Mouse (Mus musculus) forebrain, embryonic 11.5 days (tissue): ENCODE measurements around the gene Rraga. TPM values are rescaled to one million over a fixed set of nuclear protein-coding genes. Genes with fewer than 3 reads are reported as not detected.

Experiments used
- ATAC-seq: fragments of 200-750 bp; cut with Nextera tagmentation; replicated peaks from 2 replicates; pipeline ENCODE4 v1.8.0; 2017; ENCODE audit warnings: moderate TSS enrichment; ENCODE audit not compliant: low FRiP score
- DNase-seq: peaks from one replicate; pipeline ENCODE4 v3.0.0-alpha.2; 2017; ENCODE audit warnings: low spot score
- H3K27ac ChIP-seq: fragments of 300-500 bp; sonication (generic); 2 replicates; pipeline ENCODE4 v1.5.1; 2014; ENCODE audit warnings: low read depth, low read length
- H3K27me3 ChIP-seq: fragments of 300-500 bp; sonication (generic); 2 replicates; pipeline ENCODE4 v1.6.1; 2014; ENCODE audit warnings: mild to moderate bottlenecking, low read length, mixed read lengths; ENCODE audit not compliant: control insufficient read depth, insufficient read depth
- H3K36me3 ChIP-seq: fragments of 300-500 bp; sonication (generic); 2 replicates; pipeline ENCODE4 v1.6.1; 2014; ENCODE audit warnings: mild to moderate bottlenecking, low read length, moderate library complexity, mixed read lengths; ENCODE audit not compliant: control insufficient read depth, insufficient read depth
- H3K4me1 ChIP-seq: fragments of 300-500 bp; sonication (generic); replicated peaks from 2 replicates; pipeline ENCODE4 v1.6.1; 2014; ENCODE audit warnings: low read length, mixed read lengths; ENCODE audit not compliant: control insufficient read depth, insufficient read depth
- H3K4me2 ChIP-seq: fragments of 300-500 bp; sonication (generic); 2 replicates; pipeline ENCODE4 v1.6.1; 2014; ENCODE audit warnings: low read depth, mild to moderate bottlenecking, low read length, moderate library complexity, mixed read lengths; ENCODE audit not compliant: severe bottlenecking
- H3K4me3 ChIP-seq: fragments of 300-500 bp; sonication (generic); 2 replicates; pipeline ENCODE4 v1.5.1; 2014; ENCODE audit warnings: low read depth, low read length
- H3K9ac ChIP-seq: fragments of 300-500 bp; sonication (generic); 2 replicates; pipeline ENCODE4 v1.6.1; 2014; ENCODE audit warnings: low read length
- H3K9me3 ChIP-seq: fragments of 300-500 bp; sonication (generic); 2 replicates; pipeline ENCODE4 v1.6.1; 2016; ENCODE audit warnings: low read length, mixed read lengths; ENCODE audit not compliant: control insufficient read depth
- WGBS: fragments of 180-500 bp; shearing (Covaris S2); extraction: QIAGEN DNeasy Blood & Tissue Kit; methylation state at CpG from one replicate; pipeline ENCODE4 v1.1.7; 2014; 5-methylcytosine and 5-hydroxymethylcytosine counted together
- polyA plus RNA-seq: library from polyadenylated mRNA; unstranded; fragments of >200 nt; fragmentation: Nextera tagmentation; extraction: Ambion mirVana; gene quantifications from 2 replicates; pipeline ENCODE4 v1.2.1, GENCODE M21; 2014

The Rraga gene
- polyA plus RNA-seq, 1 experiment from 2014 or later: 113 TPM

- H3K4me3 ChIP-seq: peak overlapping the region; percentile 81
- peaks cover 6% of the 10 kb centered on the region for H3K4me1 ChIP-seq
- ATAC-seq: no peak
- WGBS: 0% methylated on average over 20 of the region's 20 CpGs
- no peaks in the 10 kb centered on the region for H3K9me3 ChIP-seq
- no peaks in the 10 kb centered on the region for H3K36me3 ChIP-seq
- peak overlapping the region; percentile 82 for H3K4me2 ChIP-seq
- no peaks in the 10 kb centered on the region for H3K27me3 ChIP-seq
- peak overlapping the region; percentile 95 for H3K9ac ChIP-seq
- peak overlapping the region; percentile 96 for H3K27ac ChIP-seq
- peak; percentile 63 for DNase-seq
Observed at GRCm38 (mm10) chr4:86576120-86576541, 663 bp downstream of the Rraga start.

- H3K27me3 ChIP-seq: no peaks in the 10 kb centered on the region
- peak overlapping the region; percentile 81 for H3K4me3 ChIP-seq
- peak overlapping the region; percentile 96 for H3K27ac ChIP-seq
- peak overlapping the region; percentile 82 for H3K4me2 ChIP-seq
- H3K4me1 ChIP-seq: peaks cover 6% of the 10 kb centered on the region
- H3K9ac ChIP-seq: peak overlapping the region; percentile 95
- WGBS: 15% methylated on average over 11 of the region's 11 CpGs
- ATAC-seq: no peak
- H3K36me3 ChIP-seq: no peaks in the 10 kb centered on the region
- no peak for DNase-seq
- no peaks in the 10 kb centered on the region for H3K9me3 ChIP-seq
Observed at GRCm38 (mm10) chr4:86576630-86577225, 1.3 kb downstream of the Rraga start.

DNA sequence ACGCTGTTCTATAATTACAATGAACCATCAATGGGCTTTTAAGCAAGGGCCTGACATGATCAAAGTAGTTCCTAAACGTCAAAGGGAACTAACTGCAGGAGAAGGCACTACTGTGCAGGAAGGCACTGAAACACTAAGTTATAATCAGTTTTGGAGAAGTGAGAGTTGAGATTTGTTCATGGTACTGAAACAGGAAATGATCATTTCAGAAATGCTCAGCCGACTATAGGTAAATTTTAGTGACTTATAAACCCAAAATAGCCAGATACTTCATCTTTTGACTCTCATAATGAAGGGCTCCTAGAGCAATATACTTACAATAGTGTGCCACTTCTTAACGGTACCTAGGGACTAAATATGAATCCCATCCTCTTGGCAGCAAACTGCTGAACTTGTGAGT, 4.6 kb downstream of the Rraga start:
- H3K4me2 ChIP-seq: no peak overlapping the region
- no peak for ATAC-seq

DNA sequence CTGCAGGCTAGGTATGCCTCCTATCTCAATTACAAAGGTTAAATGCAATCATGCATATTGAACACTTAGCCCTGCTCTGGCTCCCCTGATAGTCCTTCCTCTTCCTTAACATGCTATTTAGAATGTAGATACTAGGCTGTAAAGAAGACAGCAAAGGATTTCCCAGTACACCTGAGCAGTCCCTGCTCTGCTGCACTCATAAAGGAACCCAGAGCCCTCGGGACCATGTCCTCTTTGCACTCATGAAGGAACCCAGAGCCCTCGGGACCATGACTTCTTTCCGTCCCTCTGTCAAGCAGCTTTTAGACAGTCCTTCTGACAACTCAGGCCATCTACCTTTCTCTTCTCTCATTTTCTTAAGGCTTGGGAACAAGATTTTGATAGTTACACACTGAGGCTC, 5.1 kb downstream of the Rraga start:
- H3K27me3 ChIP-seq: no peaks in the 10 kb centered on the region
- no peaks in the 10 kb centered on the region for H3K9me3 ChIP-seq
- ATAC-seq (no peak), DNase-seq (no peak)
- no peak overlapping the region for H3K9ac ChIP-seq
- 83% methylated on average over 3 of the region's 3 CpGs for WGBS
- H3K4me2 ChIP-seq: no peak overlapping the region
- H3K27ac ChIP-seq: no peak overlapping the region
- H3K36me3 ChIP-seq: no peaks in the 10 kb centered on the region
- H3K4me1 ChIP-seq: peaks cover 6% of the 10 kb centered on the region
- H3K4me3 ChIP-seq: no peak overlapping the region

More for the DNA sequence above, 4.6 kb downstream of the Rraga start:
- H3K9me3 ChIP-seq: no peaks in the 10 kb centered on the region
- H3K36me3 ChIP-seq: no peaks in the 10 kb centered on the region
- H3K4me1 ChIP-seq: peaks cover 6% of the 10 kb centered on the region
- no peak overlapping the region for H3K4me3 ChIP-seq
- no peak overlapping the region for H3K27ac ChIP-seq
- DNase-seq: no peak
- no peaks in the 10 kb centered on the region for H3K27me3 ChIP-seq
- H3K9ac ChIP-seq: no peak overlapping the region
- WGBS: 55% methylated on average over 4 of the region's 4 CpGs

DNA sequence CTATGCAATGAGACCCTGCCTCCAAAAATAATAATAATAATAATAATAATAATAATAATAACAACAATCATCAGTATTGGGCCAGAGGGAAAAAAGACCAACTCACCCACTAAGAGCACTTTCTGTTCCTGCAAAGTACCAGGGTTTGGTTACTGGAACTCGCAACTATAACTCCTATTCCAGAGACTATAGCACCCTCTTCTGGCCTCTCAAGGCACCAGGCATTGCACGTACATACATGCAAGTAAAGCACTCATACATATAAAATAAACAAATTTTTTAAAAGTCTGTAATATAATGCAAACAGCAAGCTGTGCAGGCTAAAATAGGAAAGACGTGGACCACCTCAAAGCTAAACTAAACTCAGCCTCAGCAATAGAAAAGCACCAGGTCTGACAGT, 12.8 kb downstream of the Rraga start:
- no peak for ATAC-seq
- no peaks in the 10 kb centered on the region for H3K9me3 ChIP-seq
- H3K4me3 ChIP-seq: no peak overlapping the region
- H3K9ac ChIP-seq: no peak overlapping the region
- no peak for DNase-seq
- no peak overlapping the region for H3K27ac ChIP-seq
- no peaks in the 10 kb centered on the region; the same call in 1 of the 2 replicates for H3K36me3 ChIP-seq
- H3K27me3 ChIP-seq: no peaks in the 10 kb centered on the region
- no peak overlapping the region for H3K4me2 ChIP-seq
- H3K4me1 ChIP-seq: no peaks in the 10 kb centered on the region
- WGBS: 82% methylated on average over 3 of the region's 3 CpGs

GRCm38 (mm10) chr4:86591304-86591703, 15.8 kb downstream of the Rraga start:
- DNase-seq (no peak), ATAC-seq (no peak)
- 94% methylated on average over 2 of the region's 2 CpGs for WGBS
- no peaks in the 10 kb centered on the region for H3K27me3 ChIP-seq
- no peaks in the 10 kb centered on the region for H3K9me3 ChIP-seq
- no peak overlapping the region for H3K4me2 ChIP-seq
- H3K36me3 ChIP-seq: no peaks in the 10 kb centered on the region; the same call in 1 of the 2 replicates
- no peaks in the 10 kb centered on the region for H3K4me1 ChIP-seq
- H3K4me3 ChIP-seq: no peak overlapping the region
- H3K9ac ChIP-seq: no peak overlapping the region
- H3K27ac ChIP-seq: no peak overlapping the region

DNA sequence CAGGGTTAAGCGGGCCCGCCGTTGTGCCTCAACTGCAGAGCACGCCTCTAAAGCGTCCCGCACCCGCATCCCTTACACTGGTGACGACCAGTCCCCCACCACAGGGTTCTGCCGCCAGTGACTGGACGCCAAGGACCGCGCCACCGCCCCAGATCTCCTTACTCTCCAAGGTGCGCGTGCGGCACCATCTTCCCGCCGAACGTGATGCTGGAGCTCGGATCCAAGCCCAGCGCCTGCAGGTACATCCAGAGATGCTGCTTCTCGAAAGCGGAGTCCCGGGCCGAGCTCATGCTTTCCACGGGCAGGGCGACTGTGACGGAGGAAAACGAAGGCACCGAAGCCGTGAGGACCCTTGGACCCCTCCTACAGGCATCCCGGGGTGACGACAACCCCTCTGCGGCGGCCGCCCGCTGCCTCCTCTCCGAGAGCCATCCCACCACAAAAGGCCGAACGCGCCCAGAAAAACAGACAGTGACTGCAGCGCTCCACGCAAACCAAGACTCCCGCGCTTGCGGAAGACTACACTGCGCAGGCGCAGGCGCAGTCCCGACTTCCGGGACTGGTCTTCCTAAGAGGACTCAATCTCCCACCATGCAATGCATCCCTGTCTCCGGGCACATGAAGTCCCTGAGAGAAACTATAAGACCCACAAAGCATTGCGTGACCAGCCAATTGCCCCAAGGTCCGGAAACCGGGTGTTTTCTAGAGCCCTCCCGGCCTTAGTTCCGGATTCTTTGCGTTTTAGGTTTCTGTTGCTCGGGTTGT, 36.2 kb downstream of the Rraga start, which contains the start of gene Haus6:
Gene Haus6 (minus strand): TSS at position 532 of the 765 bp plus-strand sequence.
- Histone ChIP-seq H3K4me1 (no peaks in the 10 kb centered on the region), H3K9ac (peak within 1 kb of the TSS; percentile 77), H3K27me3 (no peaks in the 10 kb centered on the region), H3K36me3 (no peaks in the 10 kb centered on the region; the same call in 1 of the 2 replicates), H3K9me3 (no peaks in the 10 kb centered on the region), H3K4me2 (peak within 1 kb of the TSS; percentile 47), H3K27ac (peak within 1 kb of the TSS; percentile 20; the same call in 1 of the 2 replicates), H3K4me3 (peak within 1 kb of the TSS; percentile 44)
- WGBS: under 1% methylated on average over 59 of the region's 59 CpGs
- DNase-seq (peak; percentile 93), ATAC-seq (peak; percentile 99)

DNA sequence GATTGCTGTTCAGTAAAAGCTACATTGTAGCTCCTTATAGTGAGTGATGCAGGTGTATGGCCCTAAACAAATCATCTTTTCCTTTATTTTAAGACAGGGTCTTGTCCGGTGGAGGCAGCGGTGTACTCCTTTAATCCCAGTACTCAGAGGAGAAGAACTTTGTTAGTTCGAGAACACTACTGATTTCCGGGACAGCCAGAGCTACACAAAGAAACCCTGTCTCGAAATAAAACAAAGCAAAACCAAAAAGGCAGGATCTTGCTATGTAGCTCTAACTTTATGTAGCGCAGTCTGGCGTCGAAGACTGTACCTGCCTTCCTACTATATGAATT, 36.8 kb downstream of the Rraga start:
- Histone ChIP-seq H3K4me2 (peak overlapping the region; percentile 47), H3K4me1 (no peaks in the 10 kb centered on the region), H3K27me3 (no peaks in the 10 kb centered on the region), H3K9ac (peak overlapping the region; percentile 50), H3K4me3 (peak overlapping the region; percentile 44), H3K36me3 (no peaks in the 10 kb centered on the region; the same call in 1 of the 2 replicates), H3K27ac (no peak overlapping the region), H3K9me3 (no peaks in the 10 kb centered on the region)
- ATAC-seq (no peak; the same call in 1 of the 2 replicates), DNase-seq (peak; percentile 50)
- WGBS: 39% methylated on average over 8 of the region's 8 CpGs
